Mouse (Mus musculus) mouse trophoblast stem cell (cell line): ENCODE measurements around the gene Itpr2.

Experiments
- in situ Hi-C, 2 experiments: fragments of 300-500 bp; cut with MseI, MboI; formaldehyde crosslinking; loops; 2 replicates in 1 of 2; 3 replicates in 1 of 2; pipeline ENCODE4 v1.15.1; 2025

Gene Itpr2

DNA sequence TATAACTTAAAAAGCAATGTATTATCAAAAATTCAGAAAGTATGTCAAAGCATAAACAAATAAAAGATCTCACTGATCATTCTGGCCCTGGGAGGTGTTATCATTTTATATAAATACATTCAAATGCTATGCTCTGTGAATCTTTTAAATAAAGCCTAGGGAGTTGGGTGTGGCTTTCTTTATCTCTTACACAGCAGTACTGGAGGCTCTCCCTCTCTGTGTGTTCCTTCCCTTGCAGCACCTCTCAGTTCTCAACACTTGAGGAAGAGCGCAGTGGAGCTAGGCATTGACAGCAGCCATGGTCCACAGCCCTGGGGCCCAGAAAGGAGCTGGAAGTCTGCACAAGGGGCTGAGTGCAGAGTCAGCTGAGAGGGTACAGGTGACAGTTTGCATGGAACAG is 192.7 kb downstream of the Itpr2 start:
- in situ Hi-C loops: no loop called here

DNA sequence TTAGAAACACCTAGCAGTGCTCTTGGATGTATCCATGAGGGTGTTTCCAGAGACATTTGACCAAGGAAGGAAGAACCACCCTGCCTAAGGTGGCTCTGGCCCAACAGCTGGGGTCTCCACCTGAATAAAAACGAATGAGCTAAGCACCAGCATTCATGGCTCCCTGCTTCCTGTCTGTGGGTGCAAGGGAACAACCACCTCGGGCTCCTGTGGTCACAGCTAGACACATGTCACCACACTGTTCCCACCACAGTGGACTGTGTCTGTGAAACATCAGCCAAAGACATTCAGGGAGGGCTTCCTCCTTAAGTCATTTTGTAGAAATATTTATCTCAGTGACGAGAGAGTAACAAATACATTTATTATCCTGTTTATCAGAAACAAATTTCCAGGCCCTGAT is 196.0 kb downstream of the Itpr2 start:
- in situ Hi-C loops: no loop called here

- in situ Hi-C loops: no loop called here
Observed at GRCm38 (mm10) chr6:146304088-146304487, 197.9 kb downstream of the Itpr2 start.

DNA sequence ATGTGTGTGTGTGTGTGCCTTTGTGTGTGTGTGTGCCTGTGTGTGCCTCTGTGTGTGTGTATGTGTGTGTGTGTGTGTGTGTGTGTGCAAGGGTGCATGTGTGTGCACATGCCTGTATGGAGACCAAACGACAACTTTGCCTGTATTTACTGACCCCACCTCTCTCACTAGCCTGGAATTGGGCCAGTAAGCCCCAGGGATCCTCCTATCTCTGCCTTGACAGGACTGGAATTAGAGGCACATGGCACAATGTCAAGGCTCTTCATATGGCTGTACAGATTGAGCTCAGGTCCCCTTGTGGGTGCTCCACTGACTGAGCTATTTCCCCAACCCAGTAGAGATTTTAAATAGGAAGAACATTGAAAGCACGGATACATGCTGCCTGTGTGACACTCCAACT is 198.7 kb downstream of the Itpr2 start:
- in situ Hi-C loops: no loop called here

GRCm38 (mm10) chr6:146302574-146303130 is 199.4 kb downstream of the Itpr2 start:
- in situ Hi-C loops: no loop called here

- in situ Hi-C loops: no loop called here
Observed at GRCm38 (mm10) chr6:146302101-146302500, 199.9 kb downstream of the Itpr2 start.

DNA sequence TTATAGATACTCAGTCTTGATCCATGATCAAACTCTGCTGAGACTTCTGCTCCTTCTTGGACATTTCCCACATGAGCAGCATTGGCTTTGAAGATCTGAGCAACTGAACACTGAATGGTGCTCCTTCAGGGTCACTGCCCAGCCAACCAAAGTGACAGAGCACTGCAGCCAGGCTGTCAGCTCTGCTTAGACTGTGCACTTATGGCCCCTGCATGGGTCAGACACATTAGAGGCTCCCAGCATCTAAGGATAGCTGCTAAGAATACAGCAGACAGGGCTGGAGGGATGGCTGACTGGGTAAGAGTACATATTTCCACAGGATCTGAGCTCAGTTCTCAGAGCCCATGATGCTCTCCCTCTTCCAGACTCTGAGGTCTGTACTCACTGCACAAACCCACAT is 201.1 kb downstream of the Itpr2 start:
- in situ Hi-C loops: no loop called here

- in situ Hi-C loops: no loop called here
Observed at GRCm38 (mm10) chr6:146298712-146299111, 203.3 kb downstream of the Itpr2 start.

DNA sequence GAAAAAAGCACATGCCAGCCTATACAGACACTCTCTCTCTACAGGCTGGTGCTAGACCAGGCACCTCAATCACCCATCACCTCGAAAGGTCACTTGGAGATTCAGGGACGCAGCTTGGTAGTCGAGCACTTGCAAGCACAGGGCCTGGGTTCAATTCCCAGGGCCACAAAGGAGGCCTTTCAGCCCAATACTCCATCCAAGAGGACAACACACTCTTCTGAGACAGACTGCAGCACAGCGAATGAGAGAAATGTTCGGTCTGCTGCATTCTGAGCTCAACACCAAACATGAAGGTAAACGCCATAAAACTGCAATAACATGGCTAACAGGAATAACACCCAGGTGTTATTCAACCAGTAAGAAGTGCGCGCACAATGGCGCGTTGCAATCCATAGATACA is 211.0 kb downstream of the Itpr2 start:
- in situ Hi-C loops: no loop called here

DNA sequence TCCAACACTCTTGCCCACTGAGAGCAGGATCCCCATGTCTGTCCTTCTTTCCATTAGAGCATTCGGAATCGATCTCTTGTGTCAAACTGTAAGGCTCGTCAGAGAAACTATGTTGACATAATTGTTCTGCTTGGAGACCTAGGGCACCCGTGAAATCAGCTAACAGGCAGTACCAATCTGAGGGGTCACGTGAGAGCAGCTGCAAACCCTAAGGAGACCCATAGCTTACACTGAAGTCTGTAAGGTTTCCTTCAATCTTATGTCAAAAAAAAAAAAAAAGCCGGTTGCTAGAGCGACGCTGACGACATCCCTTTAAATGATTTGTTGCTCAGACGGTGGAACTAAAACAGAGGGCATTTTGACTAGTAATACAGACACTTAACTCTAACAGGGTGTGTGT is 212.2 kb downstream of the Itpr2 start:
- in situ Hi-C loops: no loop called here

DNA sequence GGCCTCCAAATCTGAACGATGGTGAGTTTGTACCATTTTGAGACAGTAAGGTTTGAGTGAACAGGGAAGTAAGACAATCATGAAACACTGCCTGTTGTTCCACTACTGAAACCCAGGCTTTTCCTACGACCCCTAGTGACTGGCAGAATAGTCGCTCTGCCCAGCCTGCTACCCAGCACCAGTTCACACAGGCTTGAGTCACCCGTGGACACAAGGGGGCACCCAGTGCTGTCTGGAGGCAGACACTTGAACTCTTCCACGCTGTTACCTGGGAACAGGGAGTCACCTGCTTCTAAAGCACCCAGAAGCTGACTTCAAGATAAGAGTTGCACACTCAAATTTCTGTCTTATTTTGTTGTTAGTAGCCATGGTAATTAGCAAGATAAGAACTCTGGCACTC is 213.8 kb downstream of the Itpr2 start:
- in situ Hi-C loops: no loop called here

DNA sequence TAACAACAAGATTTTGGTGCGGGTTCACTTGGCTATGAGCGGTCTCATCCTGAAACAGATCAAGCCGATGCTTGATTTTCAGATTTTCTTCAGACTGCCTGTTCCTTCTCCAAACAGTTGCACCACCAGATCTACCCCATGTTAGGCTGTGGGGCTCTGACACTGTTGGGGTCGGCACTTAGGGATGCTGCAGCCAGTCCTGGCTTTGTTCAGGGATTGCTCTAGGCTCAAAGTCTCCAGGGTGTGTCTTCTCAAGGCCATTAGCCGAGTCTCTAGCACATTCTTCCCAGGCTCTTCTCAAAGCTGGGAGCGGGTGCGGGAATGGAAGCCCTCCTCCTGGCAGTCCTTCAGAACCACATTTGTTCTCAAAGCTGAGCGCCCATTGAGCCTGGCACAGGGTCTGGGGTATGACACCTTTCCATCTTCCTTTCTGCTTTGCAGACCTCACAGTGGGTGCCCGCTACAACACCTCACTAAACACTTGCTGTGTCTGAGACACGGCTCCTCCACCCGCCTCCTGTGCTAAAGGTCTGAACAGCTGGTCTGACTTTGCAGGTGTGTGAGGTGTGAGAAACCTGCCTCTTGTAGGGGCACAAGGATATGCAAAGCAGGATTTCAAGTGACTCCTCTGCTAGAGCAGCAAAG is 217.0 kb downstream of the Itpr2 start:
- in situ Hi-C loops: no loop called here

GRCm38 (mm10) chr6:146283981-146284380 is 218.0 kb downstream of the Itpr2 start:
- in situ Hi-C loops: no loop called here

- in situ Hi-C loops: no loop called here
Observed at GRCm38 (mm10) chr6:146282061-146282659, 219.9 kb downstream of the Itpr2 start.

DNA sequence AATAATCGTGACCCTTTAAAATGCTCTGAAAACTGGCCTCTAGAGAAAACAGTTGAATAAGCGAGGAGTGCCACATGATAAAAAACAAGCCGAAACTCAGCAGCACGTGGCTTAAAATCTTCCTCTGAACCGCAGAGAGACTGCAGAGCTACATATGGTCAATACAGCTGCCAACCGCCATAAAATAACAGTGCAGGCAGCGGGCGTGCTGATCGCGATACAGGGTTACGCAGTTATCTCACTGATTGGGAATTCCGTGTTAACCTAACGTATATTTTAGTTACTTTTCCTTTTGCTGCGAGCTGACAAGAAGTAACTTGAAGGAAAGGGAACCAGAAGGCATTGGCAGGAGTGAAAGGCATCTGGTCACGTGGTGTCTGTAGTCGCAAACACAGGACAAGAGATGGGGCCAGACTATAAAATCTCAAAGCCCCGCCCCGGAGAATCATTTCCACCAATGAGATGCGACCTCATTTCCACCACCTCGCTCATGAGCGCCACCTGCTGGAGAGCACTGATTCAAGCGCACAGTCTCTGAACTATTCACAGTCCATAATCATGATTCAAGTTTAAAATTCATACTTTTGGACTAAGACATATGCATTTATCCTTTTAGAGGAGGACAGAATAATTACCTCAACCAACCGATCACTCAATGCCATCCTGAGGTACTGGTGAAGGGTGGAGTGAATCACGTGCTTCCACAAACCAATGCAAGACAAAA is 220.7 kb downstream of the Itpr2 start:
- in situ Hi-C loops: no loop called here

DNA sequence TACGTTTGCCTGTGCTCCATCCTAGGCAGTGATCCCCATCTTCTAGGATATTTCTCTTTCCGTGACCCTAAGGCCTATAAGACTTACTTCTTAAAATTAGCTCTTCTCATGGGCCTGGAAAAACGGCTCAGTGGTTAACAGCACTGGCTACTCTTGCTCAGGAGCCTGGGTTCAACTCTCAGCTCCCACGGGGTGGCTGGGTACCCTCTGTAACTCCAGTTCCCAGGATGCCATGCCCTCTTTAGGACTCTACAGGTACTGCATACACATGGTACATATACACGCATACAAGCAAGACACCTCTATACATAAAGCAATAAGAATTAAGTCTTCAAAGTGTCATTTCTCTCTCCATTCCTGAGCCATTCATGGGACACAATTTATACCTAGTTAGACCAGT is 228.8 kb downstream of the Itpr2 start:
- in situ Hi-C loops: loop anchor here (5.0 kb wide), 1 partner anchor 441 kb away; no protein-coding TSS in a partner anchor

DNA sequence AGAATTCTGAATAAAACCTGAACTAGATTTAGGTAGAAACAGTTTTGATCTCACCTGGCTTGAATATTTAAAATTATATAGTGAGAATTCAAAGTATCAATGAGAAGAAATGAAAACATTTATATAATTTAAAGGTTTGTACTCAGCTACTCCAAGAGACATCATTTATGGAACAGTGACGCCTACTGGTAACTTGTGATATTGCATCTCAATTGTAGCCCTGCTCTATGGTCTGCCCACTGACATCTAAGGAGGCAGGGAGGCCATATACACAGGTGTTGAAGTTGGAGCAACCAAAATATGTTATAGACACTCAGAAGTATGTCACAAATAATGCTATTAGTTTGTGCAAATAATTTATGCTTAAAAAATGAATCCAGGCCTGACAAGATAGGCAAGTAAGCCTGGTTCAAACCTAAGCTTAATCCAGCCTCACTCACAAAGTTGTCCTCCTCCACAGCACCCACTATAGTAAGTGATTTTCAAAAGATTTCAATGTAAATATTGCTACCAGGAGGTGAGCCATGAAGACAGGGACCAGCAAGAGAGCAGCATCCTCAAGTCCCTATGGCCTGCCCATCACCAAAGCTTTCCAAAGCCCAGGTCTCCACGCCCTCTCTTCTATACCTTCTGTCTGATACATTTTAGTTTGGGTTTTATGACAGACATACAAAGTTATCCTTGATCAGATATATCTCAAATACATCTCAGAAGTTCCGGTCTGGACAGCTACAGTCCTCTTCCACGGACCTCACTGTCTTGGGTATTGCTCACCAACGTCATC is 229.6 kb downstream of the Itpr2 start:
- in situ Hi-C loops: loop anchor here (5.0 kb wide), 1 partner anchor 440 kb away; no protein-coding TSS in a partner anchor

DNA sequence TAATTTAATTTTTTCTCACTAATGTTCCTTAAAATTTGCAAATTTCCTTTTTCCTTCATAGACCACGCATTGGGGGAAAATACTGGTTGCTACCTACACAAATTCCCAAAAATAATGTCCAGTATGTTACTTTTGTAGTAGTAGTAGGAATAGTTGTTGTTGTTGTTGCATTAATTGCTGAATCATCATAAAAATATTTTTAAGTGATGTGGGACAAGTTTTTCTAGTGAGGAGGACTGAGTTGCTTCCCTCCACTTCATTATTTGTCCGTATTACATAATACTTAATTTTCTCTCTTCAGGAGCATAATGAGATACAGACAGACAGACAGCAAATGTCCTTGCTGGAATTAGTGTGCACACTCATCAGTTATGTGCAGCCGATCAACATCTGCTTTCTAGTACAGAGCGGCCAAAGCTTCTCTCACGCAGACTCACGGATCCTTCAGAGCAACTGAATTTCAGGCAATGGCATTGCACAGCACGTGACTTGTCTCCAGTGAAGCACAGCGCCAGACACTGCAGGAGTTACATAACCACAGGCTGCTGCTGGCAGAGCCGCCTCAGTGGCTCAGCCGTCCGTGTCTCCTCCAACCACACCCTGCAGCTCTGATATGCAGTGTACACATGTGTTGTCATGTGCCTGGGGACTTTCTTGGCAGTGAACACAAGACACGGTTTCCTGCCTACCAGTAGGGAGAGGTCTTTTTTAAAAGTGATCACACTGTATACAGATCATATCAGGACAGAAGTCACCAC is 231.1 kb downstream of the Itpr2 start:
- in situ Hi-C loops: loop anchor here (5.0 kb wide), 1 partner anchor 439 kb away; no protein-coding TSS in a partner anchor

DNA sequence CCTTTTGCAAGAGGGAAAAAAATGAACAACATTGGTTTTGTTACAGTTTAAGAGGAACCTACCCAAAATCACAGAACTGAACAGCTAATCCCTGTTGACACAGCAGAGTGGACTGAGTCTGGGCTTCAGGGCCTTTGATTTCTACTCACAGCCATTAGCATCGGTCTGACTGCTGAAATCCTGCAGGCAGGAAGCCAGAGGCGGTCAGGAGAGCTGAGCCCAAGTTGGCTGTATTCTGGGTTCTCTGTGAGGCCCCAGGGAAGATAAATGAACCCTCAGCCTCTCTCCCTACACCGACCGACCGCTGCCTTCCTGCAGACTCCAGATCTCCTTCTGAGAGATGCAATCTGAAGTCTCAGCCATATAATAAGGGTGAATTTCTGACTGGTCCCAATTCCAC is 231.9 kb downstream of the Itpr2 start:
- in situ Hi-C loops: loop anchor here (5.0 kb wide), 1 partner anchor 438 kb away; no protein-coding TSS in a partner anchor

- in situ Hi-C loops: no loop called here
Observed at GRCm38 (mm10) chr6:146269291-146269690, 232.7 kb downstream of the Itpr2 start.
